In genomic region chr5:77253154-77253553, GRCm38 (mm10) we compare ENCODE assay signal across 24 mouse cellular contexts. TPM values are rescaled to one million over a fixed set of nuclear protein-coding genes. Genes with fewer than 3 reads are reported as not detected.
"Had no signal": no experiment of that assay in that cellular context is flagged by ENCODE, and none has a peak within 500 bp of the region (broad histone marks: within the 10 kb centered on the region; RNA-seq: fewer than 3 reads in every experiment).

No protein-coding gene starts in this region.

- ATAC-seq: liver, postnatal 0 days; lung, postnatal 0 days; midbrain, embryonic 13.5 days had no signal

- H3K4me3 ChIP-seq: kidney, embryonic 15.5 days; limb, embryonic 12.5 days; limb, embryonic 15.5 days; megakaryocyte, embryonic 14.5 days; midbrain, embryonic 10.5 days; midbrain, embryonic 13.5 days; neural tube, embryonic 12.5 days had no signal

- H3K36me3 ChIP-seq: kidney, embryonic 15.5 days; limb, embryonic 12.5 days; limb, embryonic 15.5 days; midbrain, embryonic 10.5 days; midbrain, embryonic 13.5 days; neural tube, embryonic 12.5 days had no signal

- H3K9ac ChIP-seq: kidney, embryonic 15.5 days; limb, embryonic 12.5 days; limb, embryonic 15.5 days; liver, embryonic 14.5 days; liver, postnatal 0 days; lung, embryonic 14.5 days; midbrain, embryonic 13.5 days; neural tube, embryonic 12.5 days had no signal

- H3K4me2 ChIP-seq: kidney, embryonic 15.5 days; limb, embryonic 12.5 days; limb, embryonic 15.5 days; liver, embryonic 11.5 days; lung, embryonic 14.5 days; midbrain, embryonic 13.5 days; neural tube, embryonic 12.5 days had no signal

- DNase-seq: kidney, adult 8-10 months; kidney, postnatal 10 days; kidney, postnatal 36 days; left cerebral cortex, postnatal 4 days; liver, postnatal 0 days; lung, embryonic 14.5 days; thymus, adult 2 months; thymus, postnatal 25 days had no signal

- H3K27me3 ChIP-seq: kidney, embryonic 15.5 days; limb, embryonic 12.5 days; limb, embryonic 15.5 days; megakaryocyte, embryonic 14.5 days; midbrain, embryonic 13.5 days; neural tube, embryonic 12.5 days had no signal

- H3K27ac ChIP-seq: kidney, embryonic 15.5 days; limb, embryonic 12.5 days; limb, embryonic 15.5 days; liver, embryonic 14.5 days; macrophage; midbrain, embryonic 10.5 days; midbrain, embryonic 13.5 days; neural tube, embryonic 12.5 days; stomach, postnatal 0 days had no signal

- H3K4me1 ChIP-seq: kidney, embryonic 15.5 days; limb, embryonic 12.5 days; limb, embryonic 15.5 days; midbrain, embryonic 10.5 days; midbrain, embryonic 13.5 days; neural tube, embryonic 12.5 days had no signal

- H3K9me3 ChIP-seq: kidney, embryonic 15.5 days; limb, embryonic 12.5 days; limb, embryonic 15.5 days; megakaryocyte, embryonic 14.5 days; midbrain, embryonic 10.5 days; midbrain, embryonic 13.5 days; neural tube, embryonic 12.5 days had no signal

RNA-seq across cellular contexts. Expression of gene Spink2, which starts 41.9 kb away (rescaled TPM):
- total RNA-seq: layer of hippocampus, postnatal 14 days; left cerebral cortex, adult 18-20 months; left cerebral cortex, postnatal 4 days; midbrain, postnatal 0 days had no signal
- polyA plus RNA-seq: liver, postnatal 0 days; macrophage; small intestine, adult 2 months had no signal
